Mouse (Mus musculus) layer of hippocampus, adult 18-20 months (tissue): ENCODE measurements around the gene H2al2a. TPM values are rescaled to one million over a fixed set of nuclear protein-coding genes. Genes with fewer than 3 reads are reported as not detected.
"Not testable (repeated sequence)": the region's sequence is repeated elsewhere in the genome, so short reads cannot be mapped to it uniquely, and the experiment has no call there.

ENCODE experiments used
- DNase-seq, 2 experiments: peaks; one replicate each; pipeline ENCODE4 v3.0.0; 2022; ENCODE audit warnings: low spot score in 2 of 2
- total RNA-seq, 2 experiments: library from RNA; stranded (reverse); gene quantifications; 2 replicates each; pipeline ENCODE4 v1.2.3; 2021

H2al2a gene
- total RNA-seq, 2 experiments from 2014 or later, result not detected

GRCm38 (mm10) chr2:18028140-18029021, 31.6 kb upstream of the H2al2a start:
- peak; percentile 84 for DNase-seq

- DNase-seq, result peak; percentile 92 to 97
These were observed 30.8 kb upstream of the H2al2a start for GRCm38 (mm10) chr2:18027448-18028139.

- peak in 1 of 2 experiments; percentile 50 for DNase-seq
These were observed 29.6 kb upstream of the H2al2a start for GRCm38 (mm10) chr2:18026116-18026947.

GRCm38 (mm10) chr2:18025781-18026115, 29.0 kb upstream of the H2al2a start:
- no peak for DNase-seq

- no peak for DNase-seq
These were observed 28.4 kb upstream of the H2al2a start for GRCm38 (mm10) chr2:18025116-18025515.

GRCm38 (mm10) chr2:18022886-18023285, 26.1 kb upstream of the H2al2a start:
- DNase-seq, result no peak

- DNase-seq, result no peak
These were observed 22.4 kb upstream of the H2al2a start for GRCm38 (mm10) chr2:18019122-18019521.

GRCm38 (mm10) chr2:18017321-18017720, 20.6 kb upstream of the H2al2a start:
- no peak for DNase-seq

GRCm38 (mm10) chr2:18016639-18017038, 19.9 kb upstream of the H2al2a start:
- no peak for DNase-seq

GRCm38 (mm10) chr2:18015581-18015980, 18.8 kb upstream of the H2al2a start:
- no peak for DNase-seq

GRCm38 (mm10) chr2:18012866-18013265, 16.1 kb upstream of the H2al2a start:
- DNase-seq, result no peak

- no peak for DNase-seq
These were observed 14.5 kb upstream of the H2al2a start for GRCm38 (mm10) chr2:18011226-18011625.

- DNase-seq, result peak in 1 of 2 experiments; percentile 9
These were observed 8.4 kb upstream of the H2al2a start for GRCm38 (mm10) chr2:18005137-18005536.

- no peak for DNase-seq
These were observed 7.5 kb upstream of the H2al2a start for GRCm38 (mm10) chr2:18004286-18004685.

GRCm38 (mm10) chr2:18002306-18002705, 5.5 kb upstream of the H2al2a start:
- no peak for DNase-seq

GRCm38 (mm10) chr2:17989562-17989961, 7.2 kb downstream of the H2al2a start:
- no peak for DNase-seq

GRCm38 (mm10) chr2:17989115-17989514, 7.6 kb downstream of the H2al2a start:
- no peak for DNase-seq

GRCm38 (mm10) chr2:17986694-17987093, 10.1 kb downstream of the H2al2a start:
- DNase-seq, result no peak

- DNase-seq, result no peak
These were observed 12.0 kb downstream of the H2al2a start for GRCm38 (mm10) chr2:17984774-17985173.

GRCm38 (mm10) chr2:17982747-17983146, 14.0 kb downstream of the H2al2a start:
- no peak for DNase-seq

GRCm38 (mm10) chr2:17978706-17979105, 18.1 kb downstream of the H2al2a start:
- DNase-seq, result no peak

GRCm38 (mm10) chr2:17978251-17978650, 18.5 kb downstream of the H2al2a start:
- DNase-seq, result not testable (repeated sequence)
